Mouse (Mus musculus): ENCODE measurements around the gene Ecsit. TPM values are rescaled to one million over a fixed set of nuclear protein-coding genes. Genes with fewer than 3 reads are reported as not detected.

Gene Ecsit
- total RNA-seq (2021) = 10 to 100 TPM; 49.8 to 51.3 TPM
- long read RNA-seq, transcript Ecsit-204 (9 exons, 1,676 nt) = minor isoform, 13 of 33 reads
- long read RNA-seq, transcript Ecsit-201 (9 exons, 1,673 nt) = major isoform, 16 of 33 reads
- long read RNA-seq, partial matches to known transcripts = 4 of 33 reads
- long read RNA-seq, other reads (novel, unspliced or antisense) = 0 of 33 reads

DNA sequence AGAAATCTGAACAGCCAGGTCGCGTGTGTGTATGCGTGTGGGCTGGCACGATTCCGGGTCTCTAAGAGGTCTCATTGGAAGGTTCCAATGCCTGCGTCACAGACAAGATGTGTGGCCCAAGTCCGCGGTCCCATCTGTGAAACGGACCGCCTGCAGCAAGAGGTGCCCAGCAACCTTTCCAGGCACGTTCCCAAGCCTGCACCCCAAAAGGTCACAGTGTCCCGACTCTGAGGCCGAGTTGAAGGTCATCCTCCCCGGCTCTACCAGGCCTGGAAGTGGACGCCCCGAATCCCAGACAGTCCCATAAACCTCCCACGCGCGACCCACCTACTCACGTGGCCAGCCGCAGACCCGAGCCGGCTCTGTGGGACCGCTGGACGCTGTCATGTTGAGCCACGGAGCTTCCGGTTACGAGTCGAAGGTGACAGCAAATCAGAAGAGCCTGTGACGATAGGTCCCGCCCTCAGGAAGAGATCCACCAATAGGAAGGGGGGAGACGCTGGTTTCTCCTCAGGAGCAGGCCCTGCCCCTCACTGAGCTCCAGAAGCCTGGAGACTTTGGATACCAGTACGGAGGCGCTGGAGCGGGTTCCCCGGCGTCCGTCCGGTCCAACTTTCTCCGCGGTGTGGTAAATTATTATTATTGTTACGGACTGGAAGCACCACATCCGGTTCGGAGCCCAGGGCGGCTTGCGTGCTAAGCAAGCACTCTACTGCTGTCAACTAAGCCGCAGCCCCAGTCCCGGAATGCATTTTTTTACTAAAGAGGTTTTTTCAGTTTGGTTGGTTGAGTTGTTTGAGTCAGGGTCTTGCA is at the start of gene Ecsit:
TSS of gene Ecsit (minus strand) at position 417 of the 813 bp plus-strand sequence.
- peak; percentile 92 to 98 for DNase-seq (ENCODE audit: low spot score in 2 of 2)

DNA sequence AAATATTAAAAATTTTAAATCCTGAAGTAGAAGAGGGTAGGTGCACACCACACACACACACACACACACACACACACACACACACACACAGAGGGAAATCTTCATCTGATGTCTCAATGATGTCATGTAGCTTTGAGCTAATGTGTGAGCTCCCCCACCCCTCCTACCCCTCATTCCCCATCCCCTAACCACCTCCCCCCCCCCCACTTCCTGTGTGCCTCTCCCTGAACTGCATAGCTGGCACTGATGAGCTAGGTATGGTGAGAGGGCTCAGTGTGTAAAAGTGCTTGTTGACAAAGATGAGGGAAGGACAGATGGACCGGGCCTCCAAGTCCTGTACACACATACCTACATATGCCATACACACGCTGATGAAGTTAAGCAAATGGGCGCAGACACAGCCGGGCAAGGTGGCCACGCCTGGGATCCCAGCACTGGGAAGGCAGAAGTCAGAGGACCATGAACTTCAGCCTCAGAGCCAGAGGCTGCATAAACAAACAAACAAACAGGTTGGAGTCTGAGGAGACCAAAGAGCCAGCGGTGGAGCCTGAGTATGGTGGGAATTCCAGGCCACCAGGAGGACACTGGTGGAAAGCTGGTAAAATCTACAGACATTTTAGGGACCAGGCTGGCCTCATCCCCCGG is 49.1 kb upstream of the Ecsit start:
- no peak for DNase-seq (ENCODE audit: low spot score in 2 of 2)

DNA sequence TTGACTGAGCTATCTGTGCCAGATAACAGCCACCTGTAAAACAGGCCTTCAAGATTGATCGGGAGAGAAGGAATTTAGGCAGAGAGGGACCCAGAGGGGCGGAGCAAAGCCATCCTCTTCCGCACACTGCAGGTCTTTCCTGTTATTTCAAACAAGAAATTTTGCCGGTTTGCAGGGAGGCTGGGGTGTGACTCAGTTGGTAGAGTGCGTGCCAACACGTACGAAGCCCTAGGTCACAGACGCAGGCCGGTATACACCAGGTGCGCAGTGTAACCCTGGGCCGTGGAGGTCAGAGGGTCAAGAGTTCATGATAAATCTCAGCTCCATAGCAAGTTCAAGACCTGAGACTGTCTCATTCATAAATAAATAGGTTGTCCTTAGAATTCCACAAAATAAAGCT is 47.0 kb upstream of the Ecsit start:
- no peak for DNase-seq (ENCODE audit: low spot score in 2 of 2)

DNA sequence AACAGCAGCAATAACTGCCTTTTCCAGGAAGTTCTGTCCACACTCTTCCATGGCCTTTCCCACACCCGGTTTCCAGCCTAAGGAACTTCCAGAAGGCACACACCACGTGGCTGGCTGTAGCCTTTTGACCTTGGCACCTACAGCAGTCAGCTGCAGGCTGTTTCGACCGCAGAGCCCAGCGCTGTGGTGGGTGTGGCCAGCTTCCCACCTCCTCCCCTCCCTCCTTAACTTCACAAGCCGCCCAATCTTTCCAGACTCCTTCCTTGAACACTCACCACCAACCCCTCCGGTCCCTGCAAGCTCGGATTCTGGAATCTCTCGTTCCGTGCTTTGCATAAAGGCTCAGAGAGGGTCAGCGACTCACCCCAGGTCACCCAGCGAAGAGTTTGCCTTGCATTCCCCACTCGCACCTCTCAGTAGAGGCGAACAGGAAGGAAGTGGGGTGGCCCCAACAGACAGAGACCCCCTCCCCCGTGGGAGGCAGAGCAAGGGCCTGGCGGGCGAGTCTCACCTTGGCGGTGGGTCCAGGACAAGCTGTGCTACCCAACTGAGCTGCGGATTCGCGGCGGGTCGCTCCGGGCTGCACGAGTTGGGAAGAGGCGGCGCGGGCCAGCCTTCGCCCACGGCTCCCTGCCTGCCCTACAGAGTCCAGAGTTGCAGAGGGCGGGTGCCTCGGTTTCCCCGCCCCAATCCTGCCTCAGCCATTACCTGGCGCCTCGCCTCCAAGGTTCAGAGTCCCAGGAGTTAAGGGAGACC is 46.2 kb upstream of the Ecsit start:
- DNase-seq (ENCODE audit: low spot score in 2 of 2) = no peak

DNA sequence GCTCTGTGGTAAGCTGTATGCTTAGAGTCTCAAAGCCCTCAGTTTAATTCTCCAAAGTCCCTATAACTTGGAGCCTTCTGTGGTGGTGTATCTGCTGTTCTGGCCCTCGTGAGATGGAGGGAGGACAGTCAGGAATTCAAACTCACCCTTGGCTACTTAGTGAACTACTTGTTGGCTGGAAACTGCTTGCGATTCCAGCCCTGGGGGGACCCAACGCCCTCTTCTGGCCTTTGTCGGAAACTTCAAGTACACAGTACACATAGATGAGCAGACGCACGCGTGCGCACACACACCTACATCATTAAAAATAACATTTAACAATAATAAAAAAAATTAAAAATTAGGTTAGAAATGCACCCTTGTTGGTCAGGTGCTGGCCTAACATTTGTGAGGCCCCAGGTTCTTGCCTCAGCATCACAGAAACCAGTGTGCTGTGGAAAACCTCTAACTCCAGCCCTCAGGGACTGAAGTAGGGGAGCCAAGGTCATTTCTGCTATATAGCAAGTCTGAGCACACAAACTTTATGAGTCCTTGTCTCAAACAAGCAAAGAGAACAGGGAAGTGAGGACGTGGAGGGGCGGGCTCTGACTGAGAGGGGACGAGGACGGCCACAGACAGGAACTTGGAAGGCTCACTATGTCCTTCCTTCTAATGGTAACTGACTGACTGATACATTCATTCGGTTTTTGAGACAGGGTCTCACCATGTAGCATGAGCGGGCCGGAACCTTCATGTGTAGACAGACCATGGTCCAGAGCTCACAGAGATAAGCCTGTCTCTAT is 40.2 kb upstream of the Ecsit start:
- no peak for DNase-seq (ENCODE audit: low spot score in 2 of 2)

DNA sequence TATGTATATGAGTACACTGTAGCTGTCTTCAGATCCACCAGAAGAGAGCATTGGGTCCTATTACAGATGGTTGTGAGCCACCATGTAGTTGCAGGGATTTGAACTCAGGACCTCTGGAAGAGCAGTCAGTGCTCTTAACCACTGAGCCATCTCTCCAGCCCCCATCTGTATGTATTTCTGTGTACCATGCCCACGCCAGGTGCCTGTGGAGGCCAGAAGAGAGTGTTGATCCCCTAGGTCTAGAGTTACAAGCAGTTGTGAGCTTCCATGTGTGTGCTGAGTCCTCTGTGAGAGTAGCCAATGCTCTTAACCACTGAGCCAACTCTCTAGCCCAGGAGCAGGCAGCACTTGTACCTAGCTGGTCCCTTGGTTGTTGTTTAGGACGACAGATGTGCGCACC is 38.9 kb upstream of the Ecsit start:
- no peak for DNase-seq (ENCODE audit: low spot score in 2 of 2)

DNA sequence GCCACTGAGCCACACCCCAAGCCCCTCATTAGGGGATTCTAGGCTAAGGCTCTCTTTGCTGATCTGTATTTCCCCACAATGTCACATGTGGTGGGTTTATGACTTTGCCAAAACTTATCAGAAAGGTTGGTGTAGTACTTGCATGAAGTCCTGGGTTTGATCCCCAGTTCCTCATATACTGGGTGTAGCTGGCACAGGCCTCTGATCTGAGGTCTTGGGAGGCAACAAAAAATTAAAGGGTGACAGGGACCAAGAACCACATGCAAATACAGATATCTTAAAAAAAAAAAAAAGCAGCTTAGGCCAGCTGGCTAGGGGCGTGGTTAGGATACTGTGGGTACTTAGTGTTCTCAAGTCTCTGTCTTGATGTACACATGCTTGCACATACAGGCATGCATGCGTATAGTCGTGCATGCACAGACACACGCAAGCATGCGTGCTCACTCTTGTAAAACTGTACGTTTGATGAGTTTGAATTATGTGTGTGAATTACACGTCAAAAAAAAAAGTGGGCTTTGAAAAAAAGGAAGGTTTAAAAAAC is 37.9 kb upstream of the Ecsit start:
- DNase-seq (ENCODE audit: low spot score in 2 of 2) = no peak

DNA sequence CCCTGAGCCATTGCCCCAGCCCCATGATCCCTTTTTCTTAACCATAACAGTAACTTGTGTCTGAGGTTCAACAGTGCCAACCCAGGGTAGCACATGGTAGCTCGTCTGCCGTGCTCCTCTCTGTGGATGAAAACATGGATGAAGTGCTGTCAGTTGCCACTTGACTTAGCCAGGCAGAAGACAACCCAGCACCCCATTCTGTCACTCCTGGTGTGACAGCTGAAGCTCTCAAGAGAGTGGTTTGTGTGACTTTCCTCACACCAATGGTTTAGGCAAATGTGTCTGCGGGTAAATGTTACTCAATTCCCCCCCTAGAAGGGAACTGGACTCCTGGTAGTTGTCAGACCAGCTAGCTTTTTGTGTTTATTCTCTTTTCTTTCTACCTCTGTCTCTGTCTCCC is 36.8 kb upstream of the Ecsit start:
- DNase-seq (ENCODE audit: low spot score in 2 of 2) = no peak

DNA sequence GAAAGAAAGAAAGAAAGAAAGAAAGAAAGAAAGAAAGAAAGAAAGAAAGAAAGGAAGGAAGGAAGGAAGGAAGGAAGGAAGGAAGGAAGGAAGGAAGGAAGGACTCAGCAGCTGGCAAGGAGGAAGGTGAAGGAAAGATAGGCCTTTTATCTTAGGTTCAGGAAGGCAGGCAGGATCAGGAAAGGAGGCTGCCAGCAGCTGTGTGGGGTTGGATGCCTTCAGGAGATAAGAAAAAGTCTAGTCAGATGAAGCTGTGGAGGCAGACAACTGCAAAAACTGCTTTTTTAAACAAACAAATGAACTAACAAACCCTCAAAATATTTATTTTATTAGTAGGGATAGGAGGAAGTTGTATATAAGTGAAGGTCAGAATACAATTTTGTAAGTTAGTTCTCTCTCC is 36.3 kb upstream of the Ecsit start:
- DNase-seq (ENCODE audit: low spot score in 2 of 2) = no peak

DNA sequence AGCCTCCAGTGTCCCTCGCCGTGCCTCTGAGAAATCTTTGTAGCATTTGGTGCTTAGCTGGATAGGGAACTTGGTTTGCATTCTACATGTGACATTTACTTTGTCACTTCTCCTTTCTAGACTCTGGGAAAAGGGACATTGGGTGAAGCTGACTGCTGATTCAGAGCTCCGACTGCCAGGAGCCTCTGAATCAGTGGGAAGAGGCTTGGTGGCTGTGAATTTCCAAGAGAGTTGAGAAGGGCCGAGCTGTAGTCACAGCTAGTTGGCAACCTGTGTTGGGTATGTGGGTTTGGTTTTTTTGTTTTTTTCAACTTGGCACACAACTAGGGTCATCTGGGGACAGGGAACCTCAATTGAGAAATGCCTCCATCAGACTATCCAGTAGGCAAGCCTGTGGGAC is 34.3 kb upstream of the Ecsit start:
- peak; percentile 29 to 37 for DNase-seq (ENCODE audit: low spot score in 2 of 2)

DNA sequence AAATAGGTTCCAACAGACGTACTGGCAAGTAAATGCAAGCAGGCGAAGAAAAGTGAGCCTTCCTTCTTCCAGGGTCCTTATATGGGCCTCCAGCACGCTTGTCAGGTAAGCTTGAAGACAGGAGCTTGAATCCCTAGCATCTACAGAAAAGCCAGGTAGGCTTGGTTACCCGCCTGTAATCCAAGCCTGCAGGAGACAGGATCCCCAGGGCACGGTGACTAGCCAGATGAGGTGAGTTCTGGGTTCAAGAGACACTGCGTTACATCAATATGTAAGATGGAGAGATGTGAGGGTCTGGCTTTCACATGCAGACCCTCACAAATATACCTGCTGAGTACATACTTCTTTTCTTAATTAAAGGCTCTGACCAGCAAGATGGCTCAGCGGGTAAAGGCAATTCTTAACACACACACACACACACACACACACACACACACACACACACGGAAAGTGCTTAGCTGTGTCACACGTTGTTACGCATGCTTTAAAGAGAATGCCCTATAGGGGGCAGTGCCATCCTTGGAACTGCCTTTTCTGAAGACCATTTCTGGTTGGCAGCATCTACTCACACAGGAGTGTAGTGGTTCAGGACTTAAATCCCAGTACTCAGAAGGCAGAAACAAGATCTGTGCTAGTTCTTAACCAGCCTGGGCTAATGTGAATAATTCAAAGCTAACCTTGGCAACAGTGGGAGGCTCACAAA is 32.7 kb upstream of the Ecsit start:
- DNase-seq (ENCODE audit: low spot score in 2 of 2) = peak; percentile 19 to 75

DNA sequence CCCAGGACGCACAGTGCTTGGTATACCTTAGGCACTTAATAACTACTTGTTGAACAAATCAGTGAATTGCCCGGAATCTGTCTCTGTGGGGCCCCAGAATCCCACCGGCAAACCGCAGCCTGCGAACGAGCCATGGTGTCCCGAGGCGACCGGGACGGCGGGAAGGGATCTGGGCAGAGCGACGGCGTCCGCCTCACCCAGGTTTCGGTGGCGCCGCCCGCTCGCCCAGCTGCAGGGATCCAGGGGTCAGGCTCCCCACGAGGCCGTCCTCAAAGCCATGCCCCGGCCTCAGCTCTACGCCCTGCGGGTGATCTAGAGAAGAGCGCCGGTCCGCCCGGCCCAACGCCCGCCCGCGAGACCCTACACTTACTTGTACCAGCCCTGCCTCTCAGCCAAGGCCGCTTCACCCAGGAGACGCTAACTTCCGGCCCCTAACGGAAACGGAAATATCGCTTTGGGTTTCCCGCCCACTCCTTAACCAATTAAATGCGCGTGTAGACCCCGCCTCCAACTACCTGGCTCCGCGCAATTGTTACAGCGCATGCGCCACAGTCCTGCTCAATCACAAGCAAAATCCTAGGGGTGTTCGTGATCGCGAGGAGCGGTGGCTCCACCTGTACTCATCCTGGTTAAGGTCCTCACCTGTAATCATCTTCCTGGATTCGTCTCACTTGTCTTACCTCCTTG is 31.6 kb upstream of the Ecsit start, which contains the start of gene Elof1:
TSS of gene Elof1 (minus strand) at position 433 of the 687 bp plus-strand sequence.
- DNase-seq (ENCODE audit: low spot score in 2 of 2) = peak; percentile 94 to 97

DNA sequence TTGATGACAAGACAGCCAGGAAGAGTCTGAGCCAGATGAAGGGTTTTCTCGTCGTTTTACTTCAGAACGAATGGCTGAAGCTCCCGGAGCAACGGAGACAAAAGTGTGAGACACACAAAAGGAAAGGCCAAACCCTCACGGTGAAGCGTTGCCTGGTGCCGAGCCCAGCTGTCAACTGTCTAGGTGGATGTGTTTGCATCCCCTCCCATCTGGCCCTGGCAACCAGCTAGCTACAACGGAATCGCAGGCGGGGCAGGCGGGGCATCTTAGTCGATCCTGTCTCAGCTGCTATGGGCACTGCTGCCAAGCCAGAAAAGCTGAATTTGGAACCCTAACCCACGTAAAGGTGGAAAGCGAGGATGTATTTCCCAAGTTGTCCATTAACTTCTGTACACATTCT is 30.8 kb upstream of the Ecsit start:
- DNase-seq (ENCODE audit: low spot score in 2 of 2) = no peak

DNA sequence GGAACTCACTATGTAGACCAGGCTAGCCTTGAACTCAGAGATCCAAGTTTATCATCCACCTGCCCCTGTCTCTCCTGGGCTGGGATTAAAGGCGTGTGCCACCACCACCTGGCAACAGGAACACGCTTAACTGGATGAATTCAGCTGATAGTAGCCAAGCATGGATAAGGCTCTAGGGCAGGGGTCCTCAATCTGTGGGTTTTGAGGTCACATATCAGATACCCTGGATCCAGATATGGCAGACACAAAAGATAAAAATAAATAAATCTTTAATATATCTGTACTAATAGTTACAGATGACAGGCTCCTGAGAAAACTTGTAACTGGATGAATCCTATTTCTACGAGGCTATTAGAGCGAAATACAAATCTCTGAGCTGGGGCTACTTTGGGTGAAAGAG is 30.4 kb upstream of the Ecsit start:
- DNase-seq (ENCODE audit: low spot score in 2 of 2) = no peak

DNA sequence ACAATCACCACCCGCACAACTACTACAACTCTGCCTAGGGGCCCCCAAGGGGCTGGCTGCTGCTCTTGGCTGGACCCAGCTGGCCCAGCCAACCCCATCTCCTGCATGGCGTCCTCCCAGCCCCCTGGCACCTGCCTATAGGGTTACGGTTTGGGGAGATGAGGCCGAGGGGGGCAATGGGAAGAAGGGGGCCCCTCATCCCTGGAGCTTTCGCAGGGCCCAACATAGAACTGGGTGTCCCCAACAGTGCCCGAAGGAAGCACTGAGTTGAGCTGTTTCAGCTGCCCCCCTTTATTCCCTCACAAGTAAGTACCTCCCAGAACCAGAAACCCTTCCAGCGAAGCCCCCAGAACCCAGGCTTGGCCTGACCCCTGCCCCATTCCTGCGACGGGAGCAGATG is 23.0 kb upstream of the Ecsit start:
- DNase-seq (ENCODE audit: low spot score in 2 of 2) = no peak

DNA sequence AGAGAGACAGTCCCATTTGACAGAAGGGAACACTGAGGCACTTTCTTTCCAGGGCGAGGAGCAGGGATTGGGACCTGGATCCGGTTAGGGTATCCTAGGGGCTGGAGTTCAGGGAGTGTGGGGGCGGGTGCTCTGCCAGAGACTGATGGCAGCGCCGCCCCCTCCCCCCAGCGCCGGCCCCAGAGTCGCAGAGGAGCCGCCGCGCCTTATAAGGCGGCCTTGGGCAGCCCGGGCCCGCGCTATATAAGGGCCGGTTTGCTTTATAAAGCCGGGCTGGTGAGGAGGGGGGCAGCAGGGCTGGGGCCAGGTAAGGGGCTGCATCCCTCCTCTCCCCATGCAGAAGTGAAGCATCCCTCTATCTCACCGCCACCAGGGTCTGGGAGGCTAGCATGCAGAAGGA is 14.7 kb upstream of the Ecsit start:
- DNase-seq (ENCODE audit: low spot score in 2 of 2) = no peak

DNA sequence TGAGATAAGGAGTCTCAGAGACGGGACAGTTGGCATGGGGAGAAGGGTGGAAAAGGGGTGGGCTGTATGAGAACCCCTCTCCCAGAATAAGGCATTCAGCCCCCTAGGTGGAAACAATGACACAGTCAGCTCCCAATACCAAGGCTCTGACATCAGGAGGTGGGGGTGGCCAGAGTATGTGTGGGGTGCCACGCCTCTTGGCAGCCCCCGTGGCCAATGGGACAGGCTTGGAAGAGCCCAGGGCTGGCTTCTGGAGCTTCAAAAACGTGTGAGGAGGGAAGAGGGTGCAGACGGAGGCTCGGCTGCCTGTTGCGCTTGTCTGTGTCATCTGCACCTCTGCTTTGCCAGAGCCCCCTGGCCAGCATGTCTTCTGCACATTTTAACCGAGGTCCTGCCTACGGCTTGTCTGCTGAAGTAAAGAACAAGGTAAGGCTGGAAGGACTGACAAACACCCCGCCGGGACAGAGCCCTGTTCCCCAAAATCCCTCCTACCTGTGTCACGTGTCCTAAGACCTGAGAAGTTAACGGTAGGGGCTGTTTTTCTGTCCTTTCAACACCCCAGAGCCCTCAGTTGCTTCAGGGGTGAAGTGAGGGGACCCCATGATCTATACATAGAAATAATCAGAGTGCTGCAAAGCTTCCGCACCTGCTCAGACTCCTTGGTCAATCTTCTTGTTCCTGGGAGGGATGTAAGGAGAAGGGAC is 13.9 kb upstream of the Ecsit start, which contains the start of gene Cnn1:
TSS of gene Cnn1 (plus strand) at position 224 of the 704 bp plus-strand sequence.
- DNase-seq (ENCODE audit: low spot score in 2 of 2) = no peak

DNA sequence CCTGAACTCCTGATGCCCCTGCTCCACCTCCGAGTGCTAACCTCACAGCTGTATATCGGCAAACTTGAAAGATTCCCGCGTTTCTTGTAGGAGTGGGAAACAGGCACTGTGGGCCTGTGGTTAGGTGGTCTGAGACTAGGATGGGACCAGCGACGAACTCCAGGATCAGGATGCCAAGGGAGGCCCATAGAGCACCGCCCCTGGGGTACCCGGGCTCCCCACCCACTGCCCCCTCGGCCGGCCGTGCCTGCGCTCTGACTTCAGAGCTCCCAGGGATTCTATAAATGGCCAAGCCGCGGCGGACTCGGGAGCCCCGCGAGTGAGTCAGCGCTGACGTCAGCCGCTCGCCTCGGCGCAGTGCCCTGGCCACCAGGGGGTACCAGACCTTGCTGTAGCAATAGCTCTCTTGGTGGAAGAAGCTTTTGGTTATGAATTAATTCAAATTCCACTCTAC is 10.6 kb upstream of the Ecsit start:
- DNase-seq (ENCODE audit: low spot score in 2 of 2) = peak; percentile 62 to 71

DNA sequence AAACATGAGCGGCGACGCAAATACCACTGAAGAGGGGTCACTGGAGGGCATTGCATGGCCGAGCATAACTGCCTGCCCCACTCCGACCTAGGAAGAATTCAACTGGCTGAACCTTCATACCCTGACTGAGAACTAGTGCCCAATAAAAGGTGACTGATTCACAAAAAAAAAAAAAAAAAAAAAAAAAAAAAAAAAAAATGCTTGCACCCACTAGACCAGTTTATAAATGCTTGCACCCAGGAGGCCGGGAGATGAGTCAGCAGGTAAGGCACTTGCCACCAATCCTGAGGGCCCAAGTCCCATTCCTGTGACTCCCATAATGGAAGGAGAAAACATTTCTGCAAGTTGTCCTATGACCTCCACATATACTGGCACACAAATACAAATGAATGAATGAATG is 7.5 kb upstream of the Ecsit start:
- DNase-seq (ENCODE audit: low spot score in 2 of 2) = no peak

All from layer of hippocampus, adult 18-20 months (tissue).